Mouse (Mus musculus) ovary, postnatal 10 days (tissue): ENCODE data around the gene Zbtb2.
"Not testable (repeated sequence)": the region's sequence is repeated elsewhere in the genome, so short reads cannot be mapped to it uniquely, and the experiment has no call there.

Source experiments
- DNase-seq: peaks from one replicate; pipeline ENCODE4 v3.0.0; 2022; ENCODE audit warnings: low spot score

Zbtb2 gene

DNA sequence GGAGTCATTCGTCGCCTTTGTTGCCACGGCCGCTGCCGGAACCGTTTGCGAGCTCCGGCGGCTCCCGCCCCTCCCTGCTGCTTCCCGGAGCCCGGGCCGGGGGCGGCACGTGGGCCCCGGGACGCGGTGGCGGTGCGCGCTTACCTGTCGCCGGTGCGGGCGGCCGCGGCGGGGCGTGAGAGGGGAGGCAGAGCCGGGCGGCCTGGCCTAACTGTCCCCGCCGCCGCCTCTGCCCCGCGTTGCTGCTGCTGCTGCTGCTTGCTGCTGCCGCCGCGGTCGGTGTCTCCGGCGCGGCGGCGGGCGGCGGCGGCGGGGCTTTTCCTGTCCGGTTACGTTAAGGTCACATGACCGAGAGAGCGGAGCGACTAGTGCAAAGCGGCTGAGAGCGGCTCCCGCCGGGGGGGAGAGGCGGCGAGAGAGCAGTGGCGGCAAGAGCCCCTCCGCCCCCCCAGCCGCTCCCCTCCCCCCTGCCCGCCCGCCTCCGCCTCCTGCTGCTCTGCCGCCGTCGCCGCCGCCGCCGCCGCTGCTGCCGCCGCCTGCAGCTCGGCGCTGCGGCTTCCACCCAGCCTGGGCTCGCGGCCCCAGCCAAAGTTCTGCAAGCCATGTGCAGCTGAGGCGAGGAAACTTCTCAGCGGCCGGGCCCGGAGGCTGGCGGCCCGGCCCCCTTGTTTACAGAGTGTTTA lies at the start of gene Zbtb2:
Zbtb2 (minus strand) TSS at position 408 of the 683 bp plus-strand sequence.
- peak; percentile 34 for DNase-seq

DNA sequence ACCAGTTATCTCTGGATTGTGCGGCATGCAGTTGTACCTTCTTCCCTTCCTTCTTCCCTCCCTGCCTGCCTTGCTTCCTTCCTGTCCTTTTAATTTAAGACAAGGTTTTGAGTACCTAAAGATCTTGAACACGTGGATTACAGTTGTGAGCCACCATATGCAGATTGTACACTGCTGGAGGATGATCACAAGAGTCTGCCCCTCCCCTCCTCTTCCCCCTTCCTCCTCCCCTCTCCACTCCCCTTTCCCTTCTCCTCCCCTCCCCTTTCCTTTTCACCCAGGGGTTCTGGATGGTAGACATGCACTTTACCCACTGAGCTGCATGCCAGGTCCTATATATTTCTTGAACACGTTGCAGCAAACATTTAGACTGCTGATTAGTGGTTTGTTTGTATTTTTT lies 47.5 kb upstream of the Zbtb2 start:
- no peak for DNase-seq

DNA sequence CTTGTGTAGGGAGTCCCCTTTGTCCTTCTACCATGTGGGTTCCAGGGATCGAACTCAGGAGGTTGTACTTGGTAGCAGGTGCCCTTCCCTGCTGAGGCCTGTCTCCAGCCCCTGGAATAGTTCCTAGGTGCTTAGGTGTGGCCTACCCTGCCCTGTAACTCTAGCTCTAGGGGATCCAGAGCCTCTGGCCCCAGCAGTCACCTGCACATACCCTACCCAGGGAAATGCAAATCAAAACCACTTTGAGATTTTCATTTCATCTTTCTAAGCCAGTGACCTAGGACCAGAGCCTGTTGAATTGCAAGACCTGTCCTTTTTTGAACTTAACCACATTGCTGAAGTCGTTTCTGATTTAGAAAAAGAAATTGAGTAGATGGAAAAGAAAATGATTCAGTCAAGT lies 46.0 kb upstream of the Zbtb2 start:
- not testable (repeated sequence) for DNase-seq

DNA sequence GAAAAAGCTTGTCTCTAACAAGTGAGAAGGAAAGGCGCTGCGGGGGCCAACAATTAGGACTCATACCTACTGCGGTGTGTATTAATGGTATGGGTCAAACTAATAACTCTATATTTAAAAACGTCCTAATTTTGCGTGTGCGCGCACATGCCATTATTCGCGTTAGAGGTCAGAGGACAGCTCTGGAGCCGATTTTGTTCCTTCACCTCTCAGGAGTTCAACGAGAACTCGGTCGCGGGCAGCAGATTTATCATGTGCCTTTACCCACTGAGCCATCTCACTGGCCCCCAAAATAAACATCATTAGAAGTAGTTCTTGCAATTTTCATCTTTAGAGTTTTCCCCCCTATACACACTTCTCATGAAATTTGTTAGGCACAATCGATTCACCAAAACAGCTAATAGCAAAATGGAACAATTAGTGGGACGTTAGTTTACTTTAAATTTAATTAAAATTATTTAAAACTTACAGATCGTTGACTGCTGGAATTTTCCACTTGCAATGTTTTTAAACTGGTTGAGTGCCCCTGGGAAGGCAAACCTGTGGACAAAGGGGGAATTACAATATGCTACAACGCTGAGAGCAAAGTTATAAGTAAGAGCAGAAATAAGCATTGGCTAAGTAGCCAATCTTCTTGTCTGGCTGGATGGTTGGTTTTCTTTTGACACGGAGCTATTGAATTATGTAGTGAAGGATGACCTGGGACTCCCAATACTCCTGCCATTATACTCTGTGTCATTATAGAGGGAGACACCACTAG lies 45.3 kb upstream of the Zbtb2 start:
- no peak for DNase-seq

DNA sequence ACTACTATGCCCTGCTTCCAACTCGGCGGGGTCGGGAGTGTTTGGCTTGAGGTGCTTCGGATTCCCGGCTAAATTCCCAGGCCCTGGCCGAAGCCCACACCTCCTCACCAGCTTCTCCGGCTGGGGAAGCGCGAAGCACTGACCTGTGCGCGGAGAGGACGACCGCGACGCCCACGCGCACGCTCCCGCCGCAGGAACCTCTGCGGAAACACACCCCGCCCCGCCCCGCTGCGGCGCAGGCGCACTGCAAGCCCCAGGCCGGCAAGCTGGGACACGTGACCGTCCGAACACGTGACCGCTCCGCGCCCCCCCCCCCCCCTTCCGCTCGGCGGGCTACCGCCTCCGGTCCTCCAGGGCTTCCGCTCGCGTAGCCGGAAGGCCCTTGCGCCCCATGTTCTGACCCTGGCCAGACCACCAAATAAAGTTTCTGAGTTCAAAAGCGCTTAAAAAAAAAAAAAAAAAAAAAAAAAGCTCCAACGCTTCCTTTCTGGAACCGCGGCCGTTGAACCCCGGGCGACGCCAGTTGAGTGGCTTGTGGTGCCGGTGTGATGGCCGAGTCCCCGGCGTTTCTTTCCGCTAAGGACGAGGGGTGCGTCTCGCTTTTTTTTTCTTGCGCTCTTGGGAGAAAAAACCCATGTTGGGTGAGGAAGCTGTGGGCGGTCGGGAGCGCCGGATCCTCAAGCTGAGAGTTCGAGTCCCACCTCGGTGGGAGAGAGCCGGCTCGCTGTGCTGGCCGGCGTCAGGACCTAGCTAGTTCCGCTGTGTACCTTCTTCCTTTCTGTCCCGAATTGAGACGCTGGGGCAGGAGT lies 44.4 kb upstream of the Zbtb2 start, which contains the start of the genes Rmnd1 and Armt1:
Rmnd1 (minus strand) TSS at position 266 of the 809 bp plus-strand sequence.
Armt1 (plus strand) TSS at position 345 of the 809 bp plus-strand sequence.
- peak; percentile 91 for DNase-seq

DNA sequence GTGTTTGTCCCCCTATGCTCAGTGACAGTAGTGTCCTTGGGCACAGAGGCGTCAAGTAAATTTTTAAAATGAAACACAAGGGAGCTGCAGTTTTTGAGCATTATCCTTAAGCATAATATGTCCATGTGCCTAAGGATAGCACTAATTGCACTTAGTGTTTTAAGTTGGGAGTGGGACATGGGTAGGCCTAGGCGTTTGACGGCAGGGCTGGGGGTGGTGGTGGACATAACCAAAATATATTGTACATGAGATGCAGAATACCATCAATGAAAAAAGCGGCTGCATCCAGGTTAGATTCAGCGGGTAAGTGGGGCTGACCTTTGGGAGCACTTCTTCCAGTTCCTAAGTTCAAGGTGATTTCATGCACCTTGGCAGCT lies 43.8 kb upstream of the Zbtb2 start:
- no peak for DNase-seq

DNA sequence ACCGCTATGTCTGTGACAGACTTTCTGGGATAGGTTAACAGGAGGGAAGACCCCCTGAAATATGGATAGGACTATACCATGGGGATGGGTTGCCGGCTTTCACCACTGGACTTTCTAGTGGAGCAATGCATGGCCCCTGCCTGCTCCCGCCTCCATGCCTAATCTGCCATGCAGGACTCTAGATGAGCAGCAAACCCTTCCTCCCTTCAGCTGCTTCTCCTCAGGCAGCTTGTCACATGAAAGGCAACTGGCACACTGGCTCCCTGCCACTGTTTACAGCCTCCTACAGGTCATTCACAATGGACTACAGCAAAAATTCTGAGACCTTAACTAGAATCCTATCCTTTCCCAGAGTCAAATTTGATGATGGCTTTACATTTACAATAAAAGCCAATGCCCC lies 42.9 kb upstream of the Zbtb2 start:
- no peak for DNase-seq

DNA sequence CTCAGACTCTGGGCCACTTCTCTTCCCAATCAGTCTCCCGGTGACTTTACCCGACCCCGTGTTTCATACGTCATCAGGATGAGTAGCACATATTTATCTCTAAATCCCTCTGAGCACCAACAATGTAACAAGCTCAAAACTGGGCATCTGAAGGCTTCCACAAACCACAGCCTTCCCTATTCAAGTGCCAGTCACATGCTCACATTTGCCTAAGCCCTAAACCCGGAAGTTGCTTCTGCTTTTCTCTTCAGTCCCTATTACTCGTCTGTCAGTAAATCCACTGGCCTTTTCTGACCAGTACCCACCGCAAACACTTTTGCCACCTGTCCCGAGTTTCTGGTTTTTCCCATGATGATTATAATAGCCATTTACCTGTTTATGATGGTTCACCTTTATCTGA lies 42.5 kb upstream of the Zbtb2 start:
- no peak for DNase-seq

DNA sequence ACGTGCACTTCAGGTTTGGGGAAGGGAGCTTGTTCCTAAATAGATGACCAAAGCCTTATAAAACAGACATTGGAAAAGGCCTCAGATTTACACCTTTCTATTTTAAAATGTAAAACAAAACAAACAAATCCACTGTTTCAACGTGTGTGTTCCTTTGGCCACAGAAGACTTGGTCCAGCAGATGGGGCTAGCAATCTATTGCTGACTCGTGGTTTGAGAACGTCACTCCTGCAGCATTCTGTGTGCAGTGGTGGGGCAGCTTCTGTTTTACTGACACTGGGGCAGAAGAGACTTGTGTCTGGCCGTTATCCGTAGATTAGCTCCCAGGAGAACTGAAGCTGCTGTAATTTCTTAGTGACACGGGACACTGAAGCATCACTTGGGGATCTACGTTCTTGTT lies 37.3 kb upstream of the Zbtb2 start:
- DNase-seq, result no peak

DNA sequence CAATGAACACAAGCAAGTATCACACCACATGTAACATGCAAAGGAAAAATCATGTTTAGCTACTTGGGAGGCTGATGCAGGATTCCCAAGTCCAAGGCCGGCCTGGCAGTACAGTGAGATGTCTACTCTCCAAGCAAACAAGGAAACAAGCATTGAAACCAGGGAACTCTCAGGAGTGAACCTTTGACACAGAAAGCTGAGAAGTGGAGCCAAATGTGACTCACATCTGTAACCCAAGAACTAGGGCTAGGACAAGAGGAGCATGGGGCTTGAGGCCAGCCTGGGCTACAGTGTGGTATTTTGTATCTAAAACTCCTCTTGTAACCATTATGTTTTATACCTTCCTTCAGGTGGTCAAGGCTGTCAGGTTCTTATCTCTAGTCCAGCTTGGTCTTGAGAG lies 19.3 kb upstream of the Zbtb2 start:
- no peak for DNase-seq

DNA sequence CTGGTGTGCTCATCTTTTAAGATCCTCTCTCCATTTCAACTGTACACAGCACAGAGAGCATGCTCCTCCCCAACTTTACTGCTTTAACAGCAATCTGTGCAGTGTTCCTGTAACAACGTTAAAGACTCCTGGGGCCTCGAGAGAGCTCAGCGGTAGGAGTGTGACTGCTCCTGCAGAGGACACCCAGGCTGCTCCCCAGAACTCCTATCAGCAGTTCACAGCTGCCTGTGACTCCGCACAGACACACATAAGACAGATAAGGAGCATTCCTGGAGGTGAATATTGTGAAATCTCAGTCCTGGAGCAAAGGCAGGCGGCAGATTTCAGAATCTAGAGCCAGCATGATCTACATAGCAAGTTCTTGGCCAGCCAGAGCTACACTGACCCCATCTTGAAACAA lies 17.6 kb upstream of the Zbtb2 start:
- no peak for DNase-seq

DNA sequence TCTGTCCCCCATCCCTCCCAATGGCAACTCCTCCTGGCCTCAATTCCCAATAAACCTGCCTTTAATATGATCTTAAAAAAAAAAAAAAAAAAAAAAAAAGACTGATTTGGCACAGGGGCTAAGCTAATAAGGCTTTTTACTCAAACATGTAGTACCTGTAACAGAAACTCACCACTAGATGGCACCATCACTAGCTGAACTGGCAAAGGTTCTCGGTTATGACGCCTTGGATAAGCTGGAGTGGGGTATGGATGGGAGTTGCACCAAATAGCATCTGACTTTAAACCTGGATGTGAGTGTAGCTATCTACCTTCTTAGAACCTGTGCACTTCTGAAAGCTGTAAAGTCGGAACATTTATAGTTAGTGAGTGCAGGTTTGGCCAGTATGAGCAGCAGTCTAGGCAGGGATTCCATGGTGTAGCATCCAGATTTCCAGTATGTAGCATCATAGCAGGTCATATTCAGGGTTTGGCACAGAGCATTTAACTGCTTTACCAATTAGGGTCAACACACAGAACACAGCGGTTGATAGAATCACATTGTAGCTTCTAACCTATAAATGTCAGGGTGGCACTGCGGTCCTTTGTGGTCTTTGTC lies 17.1 kb upstream of the Zbtb2 start:
- DNase-seq, result no peak

DNA sequence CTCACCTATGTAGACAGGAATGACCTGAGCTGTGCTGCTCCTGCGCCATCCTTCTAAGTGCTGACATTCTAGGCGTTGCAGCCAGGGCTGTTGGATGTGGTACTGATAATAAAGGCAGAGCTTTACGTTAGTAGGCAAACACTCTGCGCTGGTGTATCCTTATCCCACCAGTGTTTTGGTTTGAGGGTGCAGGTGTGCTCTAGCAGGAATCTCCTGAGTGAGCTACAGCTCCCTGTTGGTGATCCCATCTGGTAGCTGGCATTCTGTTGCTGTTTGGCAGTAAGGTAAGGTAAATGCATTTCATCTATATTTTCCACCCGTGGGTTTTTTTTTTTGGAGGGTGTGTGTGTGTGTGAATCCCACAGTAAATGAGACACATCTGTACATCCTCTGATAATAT lies 10.2 kb upstream of the Zbtb2 start:
- DNase-seq, result no peak

DNA sequence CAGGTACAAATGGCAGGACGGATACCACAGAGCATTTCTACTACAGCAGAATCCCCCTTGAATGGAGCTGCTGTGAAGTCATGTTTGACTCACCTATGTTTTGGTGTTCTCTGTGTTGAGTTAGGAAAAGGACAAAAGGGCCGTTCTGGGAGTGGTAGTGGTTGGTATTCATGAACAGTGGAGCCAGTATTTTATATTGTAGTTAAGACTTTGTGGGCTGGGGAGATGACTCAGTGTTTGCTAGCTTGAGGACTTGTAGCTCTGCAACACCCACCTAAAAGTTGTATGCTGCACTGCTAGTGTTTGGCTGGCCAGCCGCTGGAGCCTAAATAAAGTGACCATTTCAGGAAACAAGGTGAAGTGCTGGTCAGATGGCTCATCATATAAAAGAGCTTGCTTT lies 7.4 kb upstream of the Zbtb2 start:
- DNase-seq, result no peak

DNA sequence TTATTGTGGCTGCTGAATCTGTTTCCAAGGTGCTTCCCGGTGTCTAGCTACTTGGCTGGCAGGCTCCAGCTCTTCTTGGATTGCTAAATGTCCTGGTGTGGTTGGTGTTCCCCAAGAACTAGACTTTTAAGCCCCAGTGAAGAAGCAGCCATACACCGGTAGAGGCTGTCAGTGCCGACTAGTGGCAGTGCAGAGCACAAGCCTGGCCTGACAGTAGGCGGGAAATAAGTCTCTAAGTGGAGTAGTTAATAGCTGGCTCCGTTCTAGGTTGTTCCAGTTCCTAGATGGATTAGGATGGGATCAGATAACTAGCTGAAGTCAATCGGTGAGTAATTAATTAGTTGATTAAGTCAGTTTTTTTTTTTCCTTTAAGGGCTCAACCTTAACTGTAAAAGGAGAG lies 3.9 kb upstream of the Zbtb2 start:
- DNase-seq, result no peak

DNA sequence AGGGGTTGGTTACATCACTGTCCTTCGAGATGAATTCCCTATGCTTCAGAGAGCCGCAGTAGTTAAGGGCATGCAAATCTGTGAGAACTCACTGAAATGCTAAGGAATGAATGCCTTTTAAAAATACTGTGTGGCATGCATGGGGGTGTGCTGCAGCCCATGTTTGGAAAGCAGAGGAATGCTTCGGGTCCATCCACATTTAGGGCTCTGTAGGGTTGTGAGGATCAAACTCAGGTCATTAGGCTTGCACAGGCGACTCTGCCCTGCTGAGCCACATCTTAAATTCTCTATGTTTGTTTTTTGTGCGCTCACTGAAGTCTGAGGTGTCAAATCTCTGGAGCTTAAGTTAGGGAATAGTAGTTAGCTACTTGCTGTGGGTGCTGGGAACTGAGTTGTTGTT lies 3.2 kb upstream of the Zbtb2 start:
- DNase-seq, result no peak

DNA sequence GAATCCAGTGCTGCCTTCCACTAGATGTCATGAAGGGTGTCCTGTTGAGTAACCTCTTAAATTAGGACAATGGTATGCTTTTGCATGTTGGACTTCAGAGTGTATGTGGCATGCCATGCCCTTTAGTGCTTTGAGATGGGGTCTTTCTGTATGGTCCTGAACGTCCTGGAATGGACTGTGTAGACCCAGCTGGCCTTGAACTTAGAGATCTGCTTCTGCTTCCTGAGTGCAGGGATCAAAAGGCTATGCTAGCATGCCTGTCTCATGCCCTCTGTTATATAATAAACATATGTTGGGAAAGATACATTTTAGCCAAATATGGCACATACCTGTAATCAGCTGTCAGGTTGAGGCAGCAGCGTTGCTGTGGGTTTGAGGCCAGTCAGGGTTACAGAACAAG lies 2.6 kb upstream of the Zbtb2 start:
- no peak for DNase-seq

DNA sequence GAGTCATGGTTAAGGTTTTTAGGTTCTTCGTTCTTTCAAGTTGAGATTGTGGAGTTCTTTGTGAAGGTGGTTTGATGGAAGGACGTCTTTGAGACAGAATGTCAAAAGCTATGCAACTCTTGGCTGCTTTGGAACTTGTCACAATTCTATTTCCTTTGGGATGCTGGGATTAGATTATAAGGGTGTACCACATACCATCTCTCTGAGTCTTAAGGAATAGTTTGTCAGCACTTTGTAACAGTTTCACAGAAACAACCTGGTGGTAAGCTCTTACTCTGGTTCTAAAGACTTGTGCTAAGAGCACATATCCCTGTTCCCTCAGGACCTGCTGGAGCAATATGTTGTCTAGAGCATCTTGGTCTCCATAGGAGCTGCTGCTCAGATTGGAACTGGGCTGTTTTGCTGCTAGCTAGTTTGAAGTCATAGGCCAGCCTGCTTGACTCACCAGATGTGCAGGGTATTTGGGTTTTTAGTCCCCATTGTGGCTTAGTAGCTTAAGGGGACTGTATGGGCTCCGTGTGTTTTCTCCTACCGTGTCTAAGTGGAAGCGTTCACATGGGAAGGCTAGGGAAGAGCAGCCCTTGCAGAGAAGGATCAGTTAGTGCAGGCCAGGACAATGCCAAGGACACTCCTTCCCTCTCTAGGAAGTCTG lies 1.7 kb upstream of the Zbtb2 start:
- no peak for DNase-seq

DNA sequence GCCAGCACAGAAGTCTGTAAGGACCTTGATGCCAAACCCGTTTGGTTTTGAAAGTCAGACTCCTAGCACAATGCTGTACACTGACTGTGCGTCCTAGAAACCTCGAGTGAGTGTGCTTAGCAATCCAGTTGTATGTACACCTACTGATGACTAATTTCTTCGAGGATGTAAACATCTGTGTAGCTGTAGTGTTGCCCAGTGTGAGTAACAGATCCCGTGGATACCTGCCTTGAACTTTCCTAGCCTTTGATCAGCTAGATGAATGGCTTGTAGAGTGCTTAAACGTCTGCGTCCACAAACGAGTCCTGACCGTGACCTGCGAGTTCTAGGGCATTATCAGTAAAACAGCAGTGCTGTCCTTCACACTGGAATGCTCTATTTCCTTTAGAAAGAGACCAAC lies 1.1 kb upstream of the Zbtb2 start:
- no peak for DNase-seq

DNA sequence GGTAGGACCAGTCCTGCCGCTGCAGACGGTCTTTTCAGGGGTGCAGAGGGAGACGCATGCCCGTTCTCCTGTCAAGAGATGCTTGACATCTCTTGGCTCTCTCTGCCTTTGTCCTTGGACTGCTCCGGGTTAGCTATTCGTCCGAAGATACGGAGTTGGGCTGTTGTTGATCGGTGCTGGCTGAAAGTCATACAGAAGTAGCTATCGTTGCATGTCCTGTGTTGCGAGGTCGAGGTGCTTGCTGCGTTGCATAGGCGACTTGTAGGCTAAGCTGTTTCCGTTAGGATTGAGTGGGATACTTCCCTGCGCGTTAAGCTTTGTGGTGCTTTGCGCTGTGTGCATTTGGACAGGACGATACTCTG lies 457 bp upstream of the Zbtb2 start:
- DNase-seq, result peak; percentile 36

DNA sequence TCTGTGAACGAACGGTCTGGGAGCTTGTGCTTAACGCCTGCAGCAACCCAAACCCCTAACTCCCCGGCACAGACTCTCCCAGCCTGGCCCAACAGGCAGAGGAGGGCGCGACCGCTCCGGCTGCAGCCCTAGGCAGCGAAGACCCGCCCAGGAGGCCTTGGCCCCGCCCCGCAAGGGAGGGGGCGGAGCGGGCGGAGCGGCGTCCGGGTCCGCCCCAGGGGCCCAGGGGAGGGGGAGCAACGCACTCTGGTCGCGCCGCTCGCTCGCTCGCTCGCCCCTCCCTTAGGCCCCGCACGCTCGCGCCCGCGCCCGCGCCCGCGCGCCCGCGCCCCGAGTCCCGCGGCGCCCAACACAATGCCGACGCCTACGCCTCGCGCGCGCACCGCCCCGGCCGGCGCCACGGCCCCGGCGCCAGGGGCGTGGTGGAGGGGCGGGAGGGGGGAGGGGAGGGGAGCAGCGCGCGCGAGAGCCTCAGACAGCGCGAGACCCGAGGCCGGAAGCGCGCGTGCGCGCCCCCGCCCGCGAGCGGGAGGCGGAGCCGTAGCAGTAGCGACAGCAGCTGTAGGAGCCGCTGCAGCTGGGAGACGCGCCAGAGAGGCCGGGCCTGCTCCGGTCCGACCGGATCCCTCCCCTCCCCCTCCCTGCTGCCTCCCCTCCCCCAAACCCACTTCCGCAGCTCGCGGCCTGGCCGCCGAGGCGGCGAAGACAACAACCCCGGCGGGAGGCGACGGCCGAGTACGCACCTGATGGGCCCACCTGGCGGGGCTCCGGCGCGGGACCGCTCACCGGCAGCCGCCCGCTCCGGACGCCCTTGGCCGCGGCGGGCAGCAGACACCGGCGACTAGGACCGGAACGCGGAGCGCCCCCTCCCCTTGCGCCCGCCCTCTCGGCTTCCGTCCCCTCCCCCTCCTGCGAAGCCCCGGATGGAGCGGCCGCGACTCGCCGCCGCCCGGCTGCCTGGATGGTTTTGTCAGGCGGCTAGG lies 1.0 kb downstream of the Zbtb2 start:
- peak; percentile 75 for DNase-seq
